Mouse (Mus musculus) liver, embryonic 16.5 days (tissue): Measurements from ENCODE around the gene Sstr1. TPM values are rescaled to one million over a fixed set of nuclear protein-coding genes. Genes with fewer than 3 reads are reported as not detected.

Experiments used
- ATAC-seq: fragments of 200-750 bp; cut with Nextera tagmentation; 2 replicates; pipeline ENCODE4 v1.8.0; 2017; ENCODE audit warnings: low read depth, mild to moderate bottlenecking, moderate number of reproducible peaks, moderate library complexity
- H3K27ac ChIP-seq: fragments of 300-500 bp; sonication (generic); 2 replicates; pipeline ENCODE4 v1.5.1; 2014; ENCODE audit warnings: mild to moderate bottlenecking, low read length
- H3K27me3 ChIP-seq: fragments of 300-500 bp; sonication (generic); 2 replicates; pipeline ENCODE4 v1.6.1; 2014; ENCODE audit warnings: low read depth, low read length, mixed read lengths; ENCODE audit not compliant: control insufficient read depth, insufficient read depth
- H3K36me3 ChIP-seq: fragments of 300-500 bp; sonication (generic); 2 replicates; pipeline ENCODE4 v1.6.1; 2014; ENCODE audit warnings: mild to moderate bottlenecking; ENCODE audit not compliant: control insufficient read depth, insufficient read depth
- H3K4me1 ChIP-seq: fragments of 300-500 bp; sonication (generic); 2 replicates; pipeline ENCODE4 v1.6.1; 2014; ENCODE audit warnings: low read depth, low read length, mixed read lengths; ENCODE audit not compliant: control insufficient read depth
- H3K4me2 ChIP-seq: fragments of 300-500 bp; sonication (generic); 2 replicates; pipeline ENCODE4 v1.6.1; 2014; ENCODE audit warnings: low read depth, low read length, mixed read lengths
- H3K4me3 ChIP-seq: fragments of 300-500 bp; sonication (generic); 2 replicates; pipeline ENCODE4 v1.5.1; 2014; ENCODE audit warnings: low read depth, mild to moderate bottlenecking, low read length
- H3K9ac ChIP-seq: fragments of 300-500 bp; sonication (generic); 2 replicates; pipeline ENCODE4 v1.6.1; 2014; ENCODE audit warnings: low read depth, low read length
- H3K9me3 ChIP-seq: fragments of 300-500 bp; sonication (generic); replicated peaks from 2 replicates; pipeline ENCODE4 v1.6.1; 2016; ENCODE audit warnings: low read length; ENCODE audit not compliant: control insufficient read depth
- WGBS: fragments of 180-500 bp; shearing (Covaris S2); extraction: QIAGEN DNeasy Blood & Tissue Kit; methylation state at CpG from one replicate; pipeline ENCODE4 v1.1.7; 2014; ENCODE audit not compliant: insufficient replicate concordance; 5-methylcytosine and 5-hydroxymethylcytosine counted together
- polyA plus RNA-seq: library from polyadenylated mRNA; unstranded; fragments of >200 nt; fragmentation: Nextera tagmentation; extraction: Ambion mirVana; gene quantifications from 2 replicates; pipeline ENCODE4 v1.2.1, GENCODE M21; 2015

The Sstr1 gene
- polyA plus RNA-seq, 1 experiment from 2014 or later = not detected

- Histone ChIP-seq H3K4me1 (no peaks in the 10 kb centered on the region), H3K9ac (no peak overlapping the region), H3K36me3 (no peaks in the 10 kb centered on the region), H3K27me3 (peaks cover 28% of the 10 kb centered on the region), H3K4me3 (no peak overlapping the region), H3K4me2 (no peak overlapping the region), H3K9me3 (no peaks in the 10 kb centered on the region), H3K27ac (no peak overlapping the region)
- ATAC-seq = no peak
- WGBS = 26% methylated on average over 2 of the region's 2 CpGs
Observed at GRCm38 (mm10) chr12:58216218-58216617, 4.6 kb downstream of the Sstr1 start.

- no peak overlapping the region for H3K27ac ChIP-seq
- no peaks in the 10 kb centered on the region; the same call in 1 of the 2 replicates for H3K27me3 ChIP-seq
- WGBS = 49% methylated on average over 3 of the region's 3 CpGs
- no peak for ATAC-seq
- H3K4me2 ChIP-seq = no peak overlapping the region
- no peaks in the 10 kb centered on the region for H3K9me3 ChIP-seq
- H3K4me1 ChIP-seq = no peaks in the 10 kb centered on the region
- H3K36me3 ChIP-seq = no peaks in the 10 kb centered on the region
- H3K9ac ChIP-seq = no peak overlapping the region
- H3K4me3 ChIP-seq = no peak overlapping the region
Observed at GRCm38 (mm10) chr12:58219078-58219477, 7.5 kb downstream of the Sstr1 start.

GRCm38 (mm10) chr12:58225644-58226043 lies 14.1 kb downstream of the Sstr1 start:
- Histone ChIP-seq H3K4me3 (no peak overlapping the region), H3K27ac (no peak overlapping the region), H3K9ac (no peak overlapping the region), H3K4me2 (no peak overlapping the region), H3K27me3 (no peaks in the 10 kb centered on the region), H3K36me3 (no peaks in the 10 kb centered on the region), H3K4me1 (no peaks in the 10 kb centered on the region), H3K9me3 (no peaks in the 10 kb centered on the region)
- ATAC-seq = no peak
- 71% methylated on average over 5 of the region's 5 CpGs for WGBS

- 41% methylated on average over 2 of the region's 2 CpGs for WGBS
- Histone ChIP-seq H3K9ac (no peak overlapping the region), H3K27me3 (no peaks in the 10 kb centered on the region), H3K4me1 (no peaks in the 10 kb centered on the region), H3K4me3 (no peak overlapping the region), H3K4me2 (no peak overlapping the region), H3K27ac (no peak overlapping the region), H3K36me3 (no peaks in the 10 kb centered on the region), H3K9me3 (no peaks in the 10 kb centered on the region)
- ATAC-seq = no peak
Observed at GRCm38 (mm10) chr12:58232489-58232888, 20.9 kb downstream of the Sstr1 start.

- Histone ChIP-seq H3K4me2 (no peak overlapping the region), H3K9ac (no peak overlapping the region), H3K27me3 (no peaks in the 10 kb centered on the region), H3K9me3 (no peaks in the 10 kb centered on the region), H3K4me3 (no peak overlapping the region), H3K4me1 (no peaks in the 10 kb centered on the region), H3K36me3 (no peaks in the 10 kb centered on the region), H3K27ac (no peak overlapping the region)
- ATAC-seq = no peak
- 50% methylated on average over 1 of the region's 1 CpGs for WGBS
Observed at GRCm38 (mm10) chr12:58251901-58252300, 40.3 kb downstream of the Sstr1 start.

Other genes with a start within 250 kb of the Sstr1 start
- 6.6 and 6.7 TPM in 2 replicates for gene Clec14a, start 57.5 kb downstream of the Sstr1 start, polyA plus RNA-seq